ENCODE assay signal across 18 mouse cellular contexts in genomic region chr6:28749224-28749623, GRCm38 (mm10).
DNase-seq lines count a peak whose midpoint lies in the region; ATAC-seq lines count a peak whose summit lies in the region.
"Had no signal": no experiment of that assay in that cellular context is flagged by ENCODE, and none has a peak within 500 bp of the region (broad histone marks: within the 10 kb centered on the region; RNA-seq: fewer than 3 reads in every experiment).

No protein-coding gene starts in this region.

- H3K27ac ChIP-seq in hindbrain, embryonic 13.5 days = 0 out of 2 replicates have a peak overlapping the region, but pooled peaks have one; percentile 5
- no peak overlapping the region for H3K27ac ChIP-seq in hindbrain, embryonic 10.5 days
- H3K27ac ChIP-seq in neural tube, embryonic 14.5 days (ENCODE audit: low read depth, low read length) = 0 out of 2 replicates have a peak overlapping the region, but pooled peaks have one; percentile 6
- H3K27ac ChIP-seq in forebrain, embryonic 12.5 days = no peak overlapping the region
- H3K27ac ChIP-seq: embryonic facial prominence, embryonic 12.5 days; heart, adult 2 months had no signal

- H3K4me1 ChIP-seq in hindbrain, embryonic 13.5 days (replicated peaks) = peaks cover 41% of the 10 kb centered on the region
- peaks cover 12% of the 10 kb centered on the region for H3K4me1 ChIP-seq in hindbrain, embryonic 10.5 days (replicated peaks)
- peaks cover 5% of the 10 kb centered on the region for H3K4me1 ChIP-seq in neural tube, embryonic 14.5 days (ENCODE audit: control insufficient read depth, insufficient read depth, low read length)
- H3K4me1 ChIP-seq in forebrain, embryonic 12.5 days = peaks cover 45% of the 10 kb centered on the region

- 75% methylated on average over 3 of the region's 3 CpGs for whole genome bisulfite sequencing in hindbrain, embryonic 13.5 days
- WGBS in hindbrain, embryonic 10.5 days = 82% methylated on average over 3 of the region's 3 CpGs
- WGBS in neural tube, embryonic 14.5 days = 64% methylated on average over 3 of the region's 3 CpGs
- WGBS in forebrain, embryonic 12.5 days = 59% methylated on average over 3 of the region's 3 CpGs

- no peak for ATAC-seq in hindbrain, embryonic 13.5 days (ENCODE audit: low FRiP score)
- 0 out of 2 replicates have a peak, but pooled peaks have one; percentile 9 for ATAC-seq in neural tube, embryonic 14.5 days (ENCODE audit: low read depth)
- no peak for ATAC-seq in forebrain, embryonic 12.5 days (ENCODE audit: low FRiP score)
- ATAC-seq: activated CD4-positive, CD25-positive, alpha-beta regulatory T cell, adult 4 months; forebrain, embryonic 16.5 days; inflammation-experienced regulatory T-cells, adult 6 months; intestine, postnatal 0 days; Patski had no signal

- no peak overlapping the region for H3K4me3 ChIP-seq in hindbrain, embryonic 13.5 days
- H3K4me3 ChIP-seq in hindbrain, embryonic 10.5 days = no peak overlapping the region
- H3K4me3 ChIP-seq in neural tube, embryonic 14.5 days (ENCODE audit: low read depth, low read length) = no peak overlapping the region
- no peak overlapping the region for H3K4me3 ChIP-seq in forebrain, embryonic 12.5 days (replicated peaks)
- H3K4me3 ChIP-seq: embryonic facial prominence, embryonic 12.5 days; heart, adult 2 months; heart, embryonic 12.5 days had no signal

- DNase-seq in cerebellum, adult 9-10 months = peak; percentile 54
- DNase-seq in cerebellum, postnatal 4 days (ENCODE audit: low spot score in 2 of 2) = no peak
- DNase-seq in hindbrain, embryonic 10.5 days (ENCODE audit: low spot score) = no peak
- DNase-seq in cerebellum, postnatal 14 days = peak; percentile 36 to 37
- DNase-seq: adrenal gland, postnatal 14 days; gastrocnemius, postnatal 10 days; heart, adult 2 months had no signal

- no peaks in the 10 kb centered on the region for H3K36me3 ChIP-seq in hindbrain, embryonic 13.5 days
- H3K36me3 ChIP-seq in hindbrain, embryonic 10.5 days = peaks cover 22% of the 10 kb centered on the region
- H3K36me3 ChIP-seq in neural tube, embryonic 14.5 days (ENCODE audit: control insufficient read depth, insufficient read depth, low read length) = no peaks in the 10 kb centered on the region
- peaks cover 14% of the 10 kb centered on the region; the same call in 1 of the 2 replicates for H3K36me3 ChIP-seq in forebrain, embryonic 12.5 days (replicated peaks)
- H3K36me3 ChIP-seq: embryonic facial prominence, embryonic 12.5 days had no signal

- no peaks in the 10 kb centered on the region for H3K27me3 ChIP-seq in hindbrain, embryonic 13.5 days
- no peaks in the 10 kb centered on the region for H3K27me3 ChIP-seq in hindbrain, embryonic 10.5 days (ENCODE audit: insufficient read depth, poor library complexity, severe bottlenecking)
- H3K27me3 ChIP-seq in neural tube, embryonic 14.5 days (ENCODE audit: control insufficient read depth, insufficient read depth, low read length) = no peaks in the 10 kb centered on the region
- H3K27me3 ChIP-seq in forebrain, embryonic 12.5 days = no peaks in the 10 kb centered on the region
- H3K27me3 ChIP-seq: CH12.LX; embryonic facial prominence, embryonic 12.5 days; heart, embryonic 12.5 days; Patski had no signal

- H3K4me2 ChIP-seq in hindbrain, embryonic 13.5 days = no peak overlapping the region
- no peak overlapping the region for H3K4me2 ChIP-seq in neural tube, embryonic 14.5 days (ENCODE audit: low read depth, low read length)
- H3K4me2 ChIP-seq in forebrain, embryonic 12.5 days = no peak overlapping the region
- H3K4me2 ChIP-seq: embryonic facial prominence, embryonic 12.5 days; heart, embryonic 12.5 days had no signal

- no peak overlapping the region for H3K9ac ChIP-seq in hindbrain, embryonic 13.5 days
- no peak overlapping the region for H3K9ac ChIP-seq in neural tube, embryonic 14.5 days (replicated peaks; ENCODE audit: low read depth, low read length)
- H3K9ac ChIP-seq in forebrain, embryonic 12.5 days = no peak overlapping the region
- H3K9ac ChIP-seq: embryonic facial prominence, embryonic 12.5 days; heart, embryonic 12.5 days had no signal

- H3K9me3 ChIP-seq in hindbrain, embryonic 13.5 days = no peaks in the 10 kb centered on the region
- no peaks in the 10 kb centered on the region for H3K9me3 ChIP-seq in hindbrain, embryonic 10.5 days
- H3K9me3 ChIP-seq in neural tube, embryonic 14.5 days (ENCODE audit: control insufficient read depth, low read length) = no peaks in the 10 kb centered on the region
- no peaks in the 10 kb centered on the region for H3K9me3 ChIP-seq in forebrain, embryonic 12.5 days
- H3K9me3 ChIP-seq: embryonic facial prominence, embryonic 12.5 days; heart, embryonic 12.5 days had no signal

Comparison
In these comparisons a context has a peak if more than half of its experiments do, and no peak if none do; other contexts are left out.
1. DNase-seq: peak in cerebellum, adult 9-10 months (single experiment) and cerebellum, postnatal 14 days (2 of 2); none in cerebellum, postnatal 4 days (0 of 2) and hindbrain, embryonic 10.5 days (single experiment).
2. H3K27ac ChIP-seq: peak in hindbrain, embryonic 13.5 days (single experiment) and neural tube, embryonic 14.5 days (single experiment); none in hindbrain, embryonic 10.5 days (single experiment) and forebrain, embryonic 12.5 days (single experiment).